Comparison of ENCODE assay signal across 8 mouse cellular contexts in genomic region chr5:128947093-128947492, GRCm38 (mm10). TPM values are rescaled to one million over a fixed set of nuclear protein-coding genes. Genes with fewer than 3 reads are reported as not detected.
A peak's percentile ranks its signal among the peaks of the same experiment; 100 is the strongest.
DNase-seq lines count a peak whose midpoint lies in the region; ATAC-seq and TF ChIP-seq lines count a peak whose summit lies in the region.

No protein-coding gene starts in this region.

- ATAC-seq in cerebellum, adult (ENCODE audit: insufficient number of reproducible peaks, low FRiP score, low TSS enrichment): no peak
- ATAC-seq in inflammation-experienced regulatory T-cells, adult 6 months: no peak

- TF ChIP-seq CTCF in layer of hippocampus, adult 2 months (conservative IDR thresholded peaks at IDR 0.05): peak; percentile 72

- H3K4me3 ChIP-seq in layer of hippocampus, adult 2 months: no peak overlapping the region

- peak; percentile 39 to 47 for DNase-seq in cerebellum, postnatal 10 days
- DNase-seq in layer of hippocampus, adult 2 months (ENCODE audit: low spot score in 2 of 2): no peak
- no peak for DNase-seq in layer of hippocampus, postnatal 10 days (ENCODE audit: low spot score in 2 of 2)
- DNase-seq in adrenal gland, postnatal 36 days: peak; percentile 33 to 63
- peak; percentile 15 for DNase-seq in naive thymus-derived CD4-positive, alpha-beta T cell, adult 2 months (ENCODE audit: low read depth)
- no peak for DNase-seq in right cerebral cortex, adult 18-20 months

- H3K27ac ChIP-seq in layer of hippocampus, adult 2 months: no peak overlapping the region

RNA-seq across cellular contexts. Expression of gene Rimbp2, which starts 6.2 kb away (rescaled TPM):
- 100 to 1,000 TPM; 126 to 139 TPM for total RNA-seq in layer of hippocampus, adult 2 months (2021)
- 10 to 100 TPM; 91.4 to 98.4 TPM for total RNA-seq in layer of hippocampus, postnatal 10 days (2021)
- total RNA-seq in adrenal gland, postnatal 36 days (2021): 1 to 10 TPM; 3.9 to 5.4 TPM
- not detected for polyA plus RNA-seq in inflammation-experienced regulatory T-cells, adult 6 months (2017; shearing (Covaris generic))

Comparison
In these comparisons a context has a peak if more than half of its experiments do, and no peak if none do; other contexts are left out.
1. DNase-seq: peak in cerebellum, postnatal 10 days (2 of 2), adrenal gland, postnatal 36 days (2 of 2) and naive thymus-derived CD4-positive, alpha-beta T cell, adult 2 months (single experiment); none in layer of hippocampus, adult 2 months (0 of 2), layer of hippocampus, postnatal 10 days (0 of 2) and right cerebral cortex, adult 18-20 months (single experiment).
2. RNA of gene Rimbp2, which starts 6.2 kb away (total RNA-seq): 126 to 139 TPM in layer of hippocampus, adult 2 months and 91.4 to 98.4 TPM in layer of hippocampus, postnatal 10 days; 3.9 to 5.4 TPM in adrenal gland, postnatal 36 days; every median in the first group is over 10 times any median in the second.